Mouse (Mus musculus) forebrain, postnatal 0 days (tissue): ENCODE data around the gene Cygb. TPM values are rescaled to one million over a fixed set of nuclear protein-coding genes. Genes with fewer than 3 reads are reported as not detected.
"Not testable (repeated sequence)": the region's sequence is repeated elsewhere in the genome, so short reads cannot be mapped to it uniquely, and the experiment has no call there.

Experiments used
- ATAC-seq: fragments of 200-750 bp; cut with Nextera tagmentation; 2 replicates; pipeline ENCODE4 v1.8.0; 2017; ENCODE audit warnings: mild to moderate bottlenecking, moderate library complexity
- DNase-seq: peaks from one replicate; pipeline ENCODE4 v3.0.0-alpha.2; 2015
- H3K27ac ChIP-seq: fragments of 300-500 bp; sonication (generic); 2 replicates; pipeline ENCODE4 v1.5.1; 2014; ENCODE audit warnings: low read depth, mild to moderate bottlenecking, antibody characterized with exemption, low read length, moderate library complexity, mixed read lengths
- H3K27me3 ChIP-seq: fragments of 300-500 bp; sonication (generic); 2 replicates; pipeline ENCODE4 v1.6.1; 2014; ENCODE audit warnings: mild to moderate bottlenecking, low read length, mixed read lengths; ENCODE audit not compliant: insufficient read depth
- H3K36me3 ChIP-seq: fragments of 300-500 bp; sonication (generic); 2 replicates; pipeline ENCODE4 v1.6.1; 2014; ENCODE audit warnings: mild to moderate bottlenecking, moderate library complexity; ENCODE audit not compliant: insufficient read depth
- H3K4me1 ChIP-seq: fragments of 300-500 bp; sonication (generic); 2 replicates; pipeline ENCODE4 v1.6.1; 2014; ENCODE audit warnings: antibody characterized with exemption; ENCODE audit not compliant: insufficient read depth
- H3K4me2 ChIP-seq: fragments of 300-500 bp; sonication (generic); 2 replicates; pipeline ENCODE4 v1.6.1; 2014; ENCODE audit warnings: low read depth, mild to moderate bottlenecking, moderate library complexity
- H3K4me3 ChIP-seq: fragments of 300-500 bp; sonication (generic); 2 replicates; pipeline ENCODE4 v1.5.1; 2014; ENCODE audit warnings: low read depth, low read length, mixed read lengths
- H3K9ac ChIP-seq: fragments of 300-500 bp; sonication (generic); 2 replicates; pipeline ENCODE4 v1.6.1; 2014; ENCODE audit warnings: mild to moderate bottlenecking
- H3K9me3 ChIP-seq: fragments of 300-500 bp; sonication (generic); 2 replicates; pipeline ENCODE4 v1.6.1; 2016; ENCODE audit warnings: low read length
- CTCF ChIP-seq: sonication (generic); IDR thresholded peaks from 2 replicates; pipeline ENCODE4 v1.5.1; 2016; ENCODE audit warnings: antibody characterized with exemption, control low read depth, low read depth
- WGBS: fragments of 180-500 bp; shearing (Covaris S2); extraction: QIAGEN DNeasy Blood & Tissue Kit; methylation state at CpG from one replicate; pipeline ENCODE4 v1.1.7; 2014; 5-methylcytosine and 5-hydroxymethylcytosine counted together
- polyA plus RNA-seq: library from polyadenylated mRNA; unstranded; fragments of >200 nt; fragmentation: Nextera tagmentation; extraction: Ambion mirVana; gene quantifications from 2 replicates; pipeline ENCODE4 v1.2.1, GENCODE M21; 2015
- total RNA-seq: library from RNA; depleted of rRNA; stranded (reverse); fragments of >200 nt; gene quantifications from 2 replicates; pipeline ENCODE4 v1.2.3, GENCODE M21; 2014

The Cygb gene
- total and polyA plus RNA-seq, 2 experiments from 2014 or later, result 20.7 to 27.6 TPM

DNA sequence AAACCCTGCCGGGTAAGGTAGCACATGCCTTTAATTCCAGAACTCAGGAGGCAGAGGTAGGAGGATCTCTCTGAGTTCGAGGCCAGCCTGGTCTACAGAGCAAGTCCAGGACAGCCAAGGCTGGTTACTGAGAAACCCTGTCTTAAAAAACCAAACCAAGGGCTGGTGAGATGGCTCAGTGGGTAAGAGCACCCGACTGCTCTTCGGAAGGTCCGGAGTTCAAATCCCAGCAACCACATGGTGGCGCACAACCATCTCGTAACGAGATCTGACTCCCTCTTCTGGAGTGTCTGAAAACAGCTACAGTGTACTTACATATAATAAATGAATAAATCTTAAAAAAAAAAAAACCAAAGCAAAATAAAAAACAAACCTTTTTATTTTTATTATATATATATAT, 17.5 kb downstream of the Cygb start:
- not testable (repeated sequence) for H3K9me3 ChIP-seq, H3K27me3 ChIP-seq, DNase-seq, H3K4me2 ChIP-seq, H3K4me1 ChIP-seq, H3K27ac ChIP-seq, H3K9ac ChIP-seq, H3K36me3 ChIP-seq, H3K4me3 ChIP-seq, ATAC-seq
- TF ChIP-seq CTCF, result peak; percentile 41; the same call in 1 of the 2 replicates
- 72% methylated on average over 8 of the region's 8 CpGs for WGBS

GRCm38 (mm10) chr11:116632962-116633361, 21.2 kb downstream of the Cygb start:
- DNase-seq, result no peak
- H3K4me3 ChIP-seq, result no peak overlapping the region
- H3K4me1 ChIP-seq, result no peaks in the 10 kb centered on the region
- no peak overlapping the region for H3K4me2 ChIP-seq
- no peaks in the 10 kb centered on the region for H3K36me3 ChIP-seq
- ATAC-seq, result no peak
- H3K27ac ChIP-seq, result no peak overlapping the region; the same call in 1 of the 2 replicates
- 63% methylated on average over 10 of the region's 10 CpGs for WGBS
- H3K9ac ChIP-seq, result no peak overlapping the region
- no peaks in the 10 kb centered on the region for H3K27me3 ChIP-seq
- TF ChIP-seq CTCF, result no peak
- no peaks in the 10 kb centered on the region for H3K9me3 ChIP-seq

- H3K9ac ChIP-seq, result no peak overlapping the region
- no peak overlapping the region for H3K4me2 ChIP-seq
- no peaks in the 10 kb centered on the region for H3K4me1 ChIP-seq
- no peak for DNase-seq
- no peaks in the 10 kb centered on the region for H3K36me3 ChIP-seq
- no peaks in the 10 kb centered on the region for H3K9me3 ChIP-seq
- H3K4me3 ChIP-seq, result no peak overlapping the region
- no peaks in the 10 kb centered on the region for H3K27me3 ChIP-seq
- WGBS, result 58% methylated on average over 12 of the region's 12 CpGs
- no peak for TF ChIP-seq CTCF
- ATAC-seq, result no peak
- H3K27ac ChIP-seq, result no peak overlapping the region
These were observed 23.7 kb downstream of the Cygb start for GRCm38 (mm10) chr11:116630171-116630965.

- H3K4me1 ChIP-seq, result no peaks in the 10 kb centered on the region
- H3K36me3 ChIP-seq, result no peaks in the 10 kb centered on the region
- H3K27ac ChIP-seq, result no peak overlapping the region
- no peak for TF ChIP-seq CTCF
- 86% methylated on average over 6 of the region's 6 CpGs for WGBS
- H3K4me2 ChIP-seq, result no peak overlapping the region
- no peak overlapping the region for H3K9ac ChIP-seq
- DNase-seq (no peak), ATAC-seq (no peak)
- no peaks in the 10 kb centered on the region for H3K9me3 ChIP-seq
- no peak overlapping the region for H3K4me3 ChIP-seq
- H3K27me3 ChIP-seq, result peaks cover 5% of the 10 kb centered on the region; the same call in 1 of the 2 replicates
These were observed 24.6 kb downstream of the Cygb start for GRCm38 (mm10) chr11:116629472-116629871.

GRCm38 (mm10) chr11:116628712-116629111, 25.4 kb downstream of the Cygb start:
- H3K36me3 ChIP-seq, result no peaks in the 10 kb centered on the region
- ATAC-seq, result peak; percentile 85
- WGBS, result 57% methylated on average over 9 of the region's 9 CpGs
- H3K4me3 ChIP-seq, result no peak overlapping the region
- H3K4me1 ChIP-seq, result no peaks in the 10 kb centered on the region
- H3K9me3 ChIP-seq, result no peaks in the 10 kb centered on the region
- H3K4me2 ChIP-seq, result no peak overlapping the region
- peak; percentile 95 for DNase-seq
- no peak overlapping the region for H3K27ac ChIP-seq
- H3K9ac ChIP-seq, result no peak overlapping the region
- peak; percentile 99 for TF ChIP-seq CTCF
- peaks cover 5% of the 10 kb centered on the region; the same call in 1 of the 2 replicates for H3K27me3 ChIP-seq

DNA sequence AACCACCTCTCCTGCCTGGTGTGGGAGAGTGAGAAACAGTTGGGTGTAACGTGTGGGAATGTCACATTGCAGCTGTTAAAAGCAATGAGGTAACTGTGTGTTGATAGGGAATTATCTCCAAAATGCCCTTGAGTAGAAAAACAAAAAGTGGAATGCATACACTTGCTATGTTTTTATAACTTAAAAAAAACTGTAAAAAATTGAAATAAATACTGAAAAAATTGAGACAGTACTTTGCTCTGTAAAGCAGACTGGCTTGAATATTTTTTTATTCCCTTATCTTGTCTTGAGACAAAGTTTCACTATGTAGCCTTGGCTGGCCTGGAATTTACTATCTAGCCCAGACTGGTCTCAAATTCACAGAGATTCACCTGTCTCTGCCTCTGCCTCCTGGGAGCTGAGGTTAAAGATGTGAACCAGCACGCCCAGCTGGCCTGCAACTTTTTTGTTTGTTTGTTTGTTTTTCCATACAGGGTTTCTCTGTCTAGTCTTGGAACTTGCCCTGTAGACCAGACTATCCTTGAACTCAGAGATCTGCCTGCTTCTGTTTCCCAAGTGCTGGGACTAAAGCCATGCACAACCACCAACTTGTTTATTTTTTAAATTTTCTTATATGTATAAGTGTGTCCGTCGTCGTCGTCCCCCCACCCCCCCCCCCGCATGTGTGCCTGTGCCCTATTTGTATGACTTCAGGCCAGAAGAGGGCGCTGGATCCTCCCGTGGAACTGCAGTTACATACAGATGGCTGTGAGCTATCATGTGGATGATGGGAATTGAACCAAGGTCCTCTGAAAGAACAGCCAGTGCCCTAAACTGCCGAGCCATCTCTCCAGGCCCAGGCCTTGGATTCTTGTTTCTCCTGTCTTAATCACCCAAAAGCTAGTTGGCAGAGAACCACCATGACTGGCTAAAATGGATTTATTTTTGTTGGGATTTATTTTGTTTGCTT, 26.8 kb downstream of the Cygb start:
- Histone ChIP-seq H3K27me3 (peaks cover 5% of the 10 kb centered on the region; the same call in 1 of the 2 replicates), H3K4me1 (no peaks in the 10 kb centered on the region), H3K9me3 (no peaks in the 10 kb centered on the region), H3K9ac (no peak overlapping the region), H3K36me3 (no peaks in the 10 kb centered on the region), H3K27ac (no peak overlapping the region), H3K4me2 (no peak overlapping the region), H3K4me3 (no peak overlapping the region)
- TF ChIP-seq CTCF, result peak; percentile 45
- ATAC-seq (no peak), DNase-seq (no peak)
- 38% methylated on average over 10 of the region's 10 CpGs for WGBS
